Mouse (Mus musculus): ENCODE measurements around the gene Dlgap3.

DNA sequence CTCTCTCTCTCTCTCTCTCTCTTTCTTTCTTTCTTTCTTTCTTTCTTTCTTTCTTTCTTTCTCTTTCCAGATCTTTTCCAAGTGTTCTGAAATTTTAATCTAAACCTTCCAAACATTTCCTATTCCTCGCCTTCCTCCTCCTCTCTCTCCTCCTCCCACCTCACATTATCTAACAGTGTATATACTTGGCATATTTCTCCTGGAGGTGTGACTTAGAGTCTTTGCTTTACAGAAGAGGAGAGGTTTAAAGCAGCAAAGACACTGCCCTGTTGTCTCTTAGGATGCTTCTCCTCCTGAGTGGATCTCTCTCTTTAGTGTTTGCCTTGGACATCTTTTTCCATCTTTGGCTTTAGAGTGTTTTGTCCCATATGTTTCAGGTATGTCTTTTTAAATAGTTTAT is 34.1 kb downstream of the Dlgap3 start:
- no peak for TF ChIP-seq CTCF (IDR thresholded peaks at IDR 0.05; ENCODE audit: borderline replicate concordance, insufficient read depth, low read length)
- TF ChIP-seq POLR2A (IDR thresholded peaks at IDR 0.05; ENCODE audit: low read depth, low read length), result no peak

Data from embryonic fibroblast, embryonic 13.5 days (primary cell).